Mouse (Mus musculus) ES-E14 (cell line): ENCODE results near the gene Gli3. TPM values are rescaled to one million over a fixed set of nuclear protein-coding genes. Genes with fewer than 3 reads are reported as not detected.

ENCODE experiments used
- DNase-seq: peaks from one replicate; pipeline ENCODE4 v3.0.0-alpha.2; 2013; ENCODE audit warnings: low read depth, low spot score
- H3K27ac ChIP-seq: 2 replicates; pipeline ENCODE4 v1.5.1; 2012; ENCODE audit warnings: low read depth, mild to moderate bottlenecking, low read length, moderate library complexity, mixed read lengths; ENCODE audit not compliant: poor library complexity, insufficient read depth, severe bottlenecking
- H3K36me3 ChIP-seq: 2 replicates; pipeline ENCODE4 v1.6.1; 2012; ENCODE audit warnings: mild to moderate bottlenecking, low read length, moderate library complexity, mixed read lengths; ENCODE audit not compliant: control insufficient read depth, poor library complexity, insufficient read depth, severe bottlenecking
- H3K4me1 ChIP-seq, 2 experiments: fragments of 150-350 bp in 1 of 2; sonication (generic) in 1 of 2; 2 replicates each; pipeline ENCODE4 v1.6.1; 2012; ENCODE audit warnings: low read length in 2 of 2, mild to moderate bottlenecking in 1 of 2, mixed read lengths in 1 of 2; ENCODE audit not compliant: control insufficient read depth in 2 of 2, insufficient read depth in 2 of 2, poor library complexity in 1 of 2
- H3K4me3 ChIP-seq, 2 experiments: fragments of 150-350 bp in 1 of 2; sonication (generic) in 1 of 2; 2 replicates each; pipeline ENCODE4 v1.5.1; 2012; ENCODE audit warnings: low read length in 2 of 2, low read depth in 1 of 2, mild to moderate bottlenecking in 1 of 2, mixed read lengths in 1 of 2; ENCODE audit not compliant: insufficient read depth in 1 of 2, poor library complexity in 1 of 2, severe bottlenecking in 1 of 2
- H3K9ac ChIP-seq: 2 replicates; pipeline ENCODE4 v1.6.1; 2012; ENCODE audit warnings: low read depth, mild to moderate bottlenecking, low read length, mixed read lengths; ENCODE audit not compliant: poor library complexity, insufficient read depth, severe bottlenecking
- H3K9me3 ChIP-seq: fragments of 150-350 bp; sonication (generic); 2 replicates; pipeline ENCODE4 v1.6.1; 2012; ENCODE audit warnings: low read depth, mild to moderate bottlenecking, low read length; ENCODE audit not compliant: control insufficient read depth, insufficient read depth
- CHD2 ChIP-seq: IDR thresholded peaks from 2 replicates; pipeline ENCODE4 v1.6.1; 2014; ENCODE audit warnings: mild to moderate bottlenecking, low read depth, low read length, inconsistent platforms
- HCFC1 ChIP-seq: IDR thresholded peaks from 2 replicates; pipeline ENCODE4 v1.6.1; 2012; ENCODE audit warnings: low read length, inconsistent platforms, borderline replicate concordance; ENCODE audit not compliant: insufficient read depth
- MAFK ChIP-seq: IDR thresholded peaks from 2 replicates; pipeline ENCODE4 v1.6.1; 2014; ENCODE audit warnings: mild to moderate bottlenecking, low read depth, low read length, inconsistent platforms; ENCODE audit not compliant: insufficient read depth
- ZC3H11A ChIP-seq: IDR thresholded peaks from 2 replicates; pipeline ENCODE4 v1.6.1; 2012; ENCODE audit warnings: low read depth, mild to moderate bottlenecking, inconsistent platforms, low read length, borderline replicate concordance
- ZNF384 ChIP-seq: IDR thresholded peaks from 2 replicates; pipeline ENCODE4 v1.6.1; 2012; ENCODE audit warnings: low read depth, low read length, inconsistent platforms
- in situ Hi-C, 2 experiments: fragments of 600-800 bp; cut with MboI; formaldehyde crosslinking; loops; one replicate each; pipeline ENCODE4 v1.15.1; 2025; ENCODE audit warnings: low sequenced_read_pairs in 2 of 2, inconsistent platforms in 1 of 2; ENCODE audit not compliant: unreplicated experiment in 2 of 2
- total RNA-seq: library from RNA; depleted of rRNA; stranded (reverse); fragments of 300-350 nt; gene quantifications from 2 replicates; pipeline ENCODE4 v1.2.3, GENCODE M21; 2012

Gene Gli3
- total RNA-seq, 1 experiment, result 9.3 TPM

- no peaks in the 10 kb centered on the region for H3K4me1 ChIP-seq
Measured at GRCm38 (mm10) chr13:15665514-15665913, 202.5 kb downstream of the Gli3 start.

DNA sequence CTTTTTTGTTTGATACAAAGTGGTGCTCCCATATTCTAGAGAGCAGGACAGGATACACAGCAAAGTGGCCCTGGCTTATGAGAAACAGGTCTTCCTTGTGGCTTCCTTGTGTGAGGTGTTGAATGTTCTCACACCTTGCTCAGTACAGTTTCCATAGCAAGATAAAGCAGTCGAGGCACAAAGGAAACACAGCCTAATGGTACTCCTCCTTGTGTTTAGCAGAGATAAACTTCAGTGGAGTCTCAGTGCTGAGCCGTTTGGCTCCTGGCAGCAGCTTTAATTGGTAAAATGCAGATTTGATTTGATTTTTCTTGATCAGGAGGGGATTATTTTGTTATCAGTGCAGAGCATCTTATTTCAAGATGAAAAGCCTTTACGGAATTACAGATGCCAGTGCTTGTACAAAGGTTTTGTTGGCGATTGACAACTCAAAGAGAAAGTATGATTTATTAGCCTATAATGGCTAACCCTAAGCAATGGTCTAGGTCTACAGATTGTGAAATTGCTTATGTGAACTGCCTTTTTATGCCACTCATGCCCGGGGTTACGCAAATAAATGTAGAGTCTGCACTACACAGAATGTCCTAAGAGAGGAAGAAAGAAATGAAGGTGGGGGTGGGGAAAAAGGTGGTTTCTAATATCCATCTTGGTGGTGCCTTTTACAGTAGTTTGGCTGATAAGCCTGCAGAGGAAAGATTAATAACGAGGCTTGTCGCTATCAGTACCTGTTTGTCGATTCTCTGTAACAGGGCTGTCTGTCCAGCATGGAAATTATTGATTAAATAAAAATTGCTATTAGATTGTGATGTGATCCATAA lies 207.3 kb downstream of the Gli3 start:
- TF ChIP-seq ZC3H11A, result no peak
- TF ChIP-seq ZNF384, result no peak
- no peak for TF ChIP-seq MAFK
- TF ChIP-seq HCFC1, result no peak
- TF ChIP-seq CHD2, result no peak
- H3K36me3 ChIP-seq, result no peaks in the 10 kb centered on the region
- in situ Hi-C loops, result no loop called here

More at GRCm38 (mm10) chr13:15665514-15665913, 202.5 kb downstream of the Gli3 start:
- Histone ChIP-seq H3K36me3 (no peaks in the 10 kb centered on the region), H3K4me3 (no peak overlapping the region), H3K27ac (no peak overlapping the region), H3K9ac (no peak overlapping the region), H3K9me3 (no peaks in the 10 kb centered on the region)
- TF ChIP-seq ZC3H11A (no peak), MAFK (no peak), ZNF384 (no peak), CHD2 (no peak), HCFC1 (no peak)
- DNase-seq, result no peak
- in situ Hi-C loops, result no loop called here

GRCm38 (mm10) chr13:15670962-15671313 lies 207.9 kb downstream of the Gli3 start:
- Histone ChIP-seq H3K27ac (no peak overlapping the region), H3K4me1 (no peaks in the 10 kb centered on the region), H3K36me3 (no peaks in the 10 kb centered on the region), H3K9ac (no peak overlapping the region), H3K4me3 (no peak overlapping the region), H3K9me3 (no peaks in the 10 kb centered on the region)
- DNase-seq, result no peak
- in situ Hi-C loops, result no loop called here
- TF ChIP-seq MAFK, result no peak
- TF ChIP-seq ZC3H11A, result no peak
- no peak for TF ChIP-seq HCFC1
- TF ChIP-seq ZNF384, result no peak
- TF ChIP-seq CHD2, result no peak

More for the DNA sequence above, 207.3 kb downstream of the Gli3 start:
- Histone ChIP-seq H3K9ac (no peak overlapping the region), H3K9me3 (no peaks in the 10 kb centered on the region), H3K4me3 (no peak overlapping the region), H3K27ac (no peak overlapping the region), H3K4me1 (no peaks in the 10 kb centered on the region)
- no peak for DNase-seq

- in situ Hi-C loops, result no loop called here
- Histone ChIP-seq H3K36me3 (no peaks in the 10 kb centered on the region), H3K9me3 (no peaks in the 10 kb centered on the region), H3K27ac (no peak overlapping the region), H3K9ac (no peak overlapping the region), H3K4me1 (no peaks in the 10 kb centered on the region), H3K4me3 (no peak overlapping the region)
- TF ChIP-seq MAFK, result no peak
- no peak for TF ChIP-seq ZC3H11A
- no peak for TF ChIP-seq ZNF384
- TF ChIP-seq CHD2, result no peak
- no peak for TF ChIP-seq HCFC1
- no peak for DNase-seq
Measured at GRCm38 (mm10) chr13:15675480-15675879, 212.4 kb downstream of the Gli3 start.
